Mouse (Mus musculus) limb, embryonic 15.5 days (tissue): Measurements from ENCODE around the gene Lpgat1. TPM values are rescaled to one million over a fixed set of nuclear protein-coding genes. Genes with fewer than 3 reads are reported as not detected.

Experiments
- ATAC-seq: fragments of 200-750 bp; cut with Nextera tagmentation; 2 replicates; pipeline ENCODE4 v1.8.0; 2017; ENCODE audit warnings: low read depth, moderate TSS enrichment; ENCODE audit not compliant: insufficient number of reproducible peaks, low FRiP score, low TSS enrichment
- H3K27ac ChIP-seq: fragments of 300-500 bp; sonication (generic); 2 replicates; pipeline ENCODE4 v1.5.1; 2015; ENCODE audit warnings: moderate library complexity, mild to moderate bottlenecking, inconsistent platforms
- H3K27me3 ChIP-seq: fragments of 300-500 bp; sonication (generic); 2 replicates; pipeline ENCODE4 v1.6.1; 2015; ENCODE audit warnings: inconsistent platforms
- H3K36me3 ChIP-seq: fragments of 300-500 bp; sonication (generic); 2 replicates; pipeline ENCODE4 v1.6.1; 2015; ENCODE audit warnings: inconsistent platforms
- H3K4me1 ChIP-seq: fragments of 300-500 bp; sonication (generic); 2 replicates; pipeline ENCODE4 v1.6.1; 2015; ENCODE audit warnings: inconsistent platforms
- H3K4me2 ChIP-seq: fragments of 300-500 bp; sonication (generic); 2 replicates; pipeline ENCODE4 v1.6.1; 2015; ENCODE audit warnings: mild to moderate bottlenecking, inconsistent platforms
- H3K4me3 ChIP-seq: fragments of 300-500 bp; sonication (generic); 2 replicates; pipeline ENCODE4 v1.5.1; 2015; ENCODE audit warnings: mild to moderate bottlenecking, inconsistent platforms
- H3K9ac ChIP-seq: fragments of 300-500 bp; sonication (generic); 2 replicates; pipeline ENCODE4 v1.6.1; 2015; ENCODE audit warnings: inconsistent platforms
- H3K9me3 ChIP-seq: fragments of 300-500 bp; sonication (generic); 2 replicates; pipeline ENCODE4 v1.6.1; 2016; ENCODE audit warnings: inconsistent platforms
- WGBS: fragments of 180-500 bp; shearing (Covaris S2); methylation state at CpG from one replicate; pipeline ENCODE4 v1.1.7; 2015; 5-methylcytosine and 5-hydroxymethylcytosine counted together
- polyA plus RNA-seq: library from polyadenylated mRNA; unstranded; fragments of >200 nt; fragmentation: Nextera tagmentation; extraction: Ambion mirVana; gene quantifications from 2 replicates; pipeline ENCODE4 v1.2.1, GENCODE M21; 2015

Gene Lpgat1
- polyA plus RNA-seq, 1 experiment from 2014 or later = 20.9 TPM

DNA sequence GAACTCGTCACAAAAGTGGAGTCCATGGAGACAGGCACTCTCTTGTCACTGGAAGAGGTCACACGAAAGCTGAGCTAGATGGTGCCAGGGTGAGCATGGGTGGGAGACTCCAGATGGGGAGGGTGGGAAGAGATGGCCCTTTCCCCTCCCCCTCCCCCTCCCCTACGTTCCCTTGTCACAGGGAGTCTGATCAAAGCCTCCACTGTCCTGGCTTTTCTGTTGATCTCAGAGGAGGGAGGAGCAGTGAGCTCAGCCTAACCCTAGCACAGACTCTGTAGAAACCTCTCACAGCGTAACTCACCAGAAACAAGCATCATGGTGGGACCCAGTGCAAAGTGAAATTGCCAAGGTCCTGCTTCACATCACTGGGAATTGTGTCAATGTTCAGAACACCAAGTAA, 69.7 kb downstream of the Lpgat1 start:
- H3K4me1 ChIP-seq = no peaks in the 10 kb centered on the region
- no peaks in the 10 kb centered on the region for H3K36me3 ChIP-seq
- H3K4me2 ChIP-seq = no peak overlapping the region
- no peak overlapping the region for H3K4me3 ChIP-seq
- no peak for ATAC-seq
- no peaks in the 10 kb centered on the region for H3K27me3 ChIP-seq
- no peak overlapping the region for H3K27ac ChIP-seq
- no peaks in the 10 kb centered on the region for H3K9me3 ChIP-seq
- no peak overlapping the region for H3K9ac ChIP-seq
- WGBS = 40% methylated on average over 4 of the region's 4 CpGs

GRCm38 (mm10) chr1:191792991-191793390, 75.4 kb downstream of the Lpgat1 start:
- H3K9me3 ChIP-seq = no peaks in the 10 kb centered on the region
- peaks cover 4% of the 10 kb centered on the region; the same call in 1 of the 2 replicates for H3K4me1 ChIP-seq
- no peak for ATAC-seq
- no peaks in the 10 kb centered on the region for H3K27me3 ChIP-seq
- 62% methylated on average over 8 of the region's 8 CpGs for WGBS
- no peak overlapping the region for H3K4me2 ChIP-seq
- H3K36me3 ChIP-seq = no peaks in the 10 kb centered on the region
- H3K4me3 ChIP-seq = no peak overlapping the region
- no peak overlapping the region for H3K9ac ChIP-seq
- no peak overlapping the region for H3K27ac ChIP-seq

- Histone ChIP-seq H3K4me2 (no peak overlapping the region), H3K9me3 (no peaks in the 10 kb centered on the region), H3K4me1 (peaks cover 4% of the 10 kb centered on the region; the same call in 1 of the 2 replicates), H3K36me3 (no peaks in the 10 kb centered on the region), H3K4me3 (no peak overlapping the region), H3K27ac (no peak overlapping the region), H3K27me3 (no peaks in the 10 kb centered on the region), H3K9ac (no peak overlapping the region)
- WGBS = 76% methylated on average over 7 of the region's 7 CpGs
- ATAC-seq = no peak
Measured at GRCm38 (mm10) chr1:191793888-191794532, 76.4 kb downstream of the Lpgat1 start.

DNA sequence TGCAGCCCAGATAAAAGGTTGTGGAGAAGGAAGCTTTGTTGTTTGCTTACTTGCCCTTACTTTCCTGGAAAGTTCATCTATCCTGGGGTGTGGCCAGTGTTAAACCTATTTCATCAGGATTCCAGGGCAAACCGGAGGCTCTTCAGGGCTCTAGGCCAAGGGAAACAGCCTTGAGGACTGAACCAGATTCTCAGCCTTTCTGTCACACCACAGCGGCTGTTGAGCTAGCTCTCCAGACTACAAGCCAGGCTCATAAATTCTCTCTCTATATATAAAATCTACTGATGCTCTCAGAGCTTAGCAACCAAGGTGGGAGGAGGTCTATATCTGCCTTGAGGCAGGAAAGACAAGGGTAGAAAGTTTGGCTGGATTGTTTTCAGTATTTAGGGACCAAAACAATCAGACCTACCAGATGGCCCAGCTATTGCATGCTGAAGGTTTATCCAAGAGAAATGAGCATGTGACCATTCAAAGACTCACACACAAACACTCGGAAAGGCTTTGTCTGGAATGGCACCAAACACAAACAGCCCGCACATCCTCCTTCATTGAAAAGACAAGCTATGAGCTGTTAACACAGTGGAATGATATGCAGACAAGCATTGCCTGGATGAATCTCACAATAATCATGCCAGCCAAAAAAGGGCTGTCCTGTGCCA, 78.7 kb downstream of the Lpgat1 start:
- Histone ChIP-seq H3K27me3 (no peaks in the 10 kb centered on the region), H3K9me3 (no peaks in the 10 kb centered on the region), H3K4me2 (no peak overlapping the region), H3K36me3 (no peaks in the 10 kb centered on the region), H3K4me1 (peaks cover 4% of the 10 kb centered on the region; the same call in 1 of the 2 replicates), H3K27ac (no peak overlapping the region), H3K9ac (no peak overlapping the region), H3K4me3 (no peak overlapping the region)
- 64% methylated on average over 4 of the region's 4 CpGs for WGBS
- no peak for ATAC-seq

- Histone ChIP-seq H3K36me3 (no peaks in the 10 kb centered on the region), H3K4me2 (no peak overlapping the region), H3K9me3 (no peaks in the 10 kb centered on the region), H3K4me3 (no peak overlapping the region), H3K27me3 (no peaks in the 10 kb centered on the region), H3K4me1 (peaks cover 7% of the 10 kb centered on the region; the same call in 1 of the 2 replicates), H3K27ac (peak overlapping the region; percentile 43; the same call in 1 of the 2 replicates), H3K9ac (no peak overlapping the region)
- no peak; the same call in 1 of the 2 replicates for ATAC-seq
- WGBS = 46% methylated on average over 9 of the region's 9 CpGs
Measured at GRCm38 (mm10) chr1:191802093-191802819, 84.6 kb downstream of the Lpgat1 start.

DNA sequence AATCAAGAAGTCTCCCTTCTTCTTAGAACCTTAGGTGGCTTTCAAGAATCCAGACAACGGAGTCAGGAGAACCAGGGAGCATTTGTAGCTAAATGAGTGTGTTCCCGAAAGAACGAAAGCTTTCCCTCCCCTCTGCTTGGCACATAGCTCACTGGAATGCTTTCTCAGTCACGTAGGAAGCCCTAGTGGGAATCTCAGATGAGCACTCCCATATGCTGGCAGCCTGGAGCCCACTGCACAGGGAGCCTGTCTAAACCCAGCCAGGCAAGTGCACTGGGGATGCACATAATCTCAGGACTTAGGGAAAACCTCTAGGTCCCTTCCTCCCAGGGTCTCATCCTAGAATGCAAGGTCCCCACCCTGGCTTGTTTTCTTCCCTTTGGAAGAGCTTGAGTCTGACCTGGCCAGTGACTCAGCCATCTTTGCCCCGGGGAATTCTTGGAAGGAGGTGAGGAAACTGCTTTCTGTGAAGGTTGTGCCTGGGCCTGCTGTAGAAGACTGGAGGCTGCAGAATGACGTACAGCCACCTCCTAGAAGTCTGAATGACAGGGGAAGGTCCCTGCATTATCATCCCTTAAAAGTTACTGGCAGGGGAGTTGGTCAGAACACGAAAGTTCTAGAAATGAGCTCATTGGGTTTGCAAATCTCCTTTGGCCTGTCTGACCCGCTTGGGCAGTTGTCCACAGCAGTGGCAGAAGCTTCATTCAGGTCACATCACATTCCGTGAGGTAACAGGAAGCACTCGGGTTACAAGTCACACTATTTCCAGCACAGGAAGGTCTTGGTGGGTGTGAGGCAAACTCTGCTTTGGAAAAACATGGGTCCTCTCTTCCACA, 85.4 kb downstream of the Lpgat1 start:
- Histone ChIP-seq H3K4me3 (no peak overlapping the region), H3K4me1 (peaks cover 7% of the 10 kb centered on the region; the same call in 1 of the 2 replicates), H3K9ac (no peak overlapping the region), H3K27me3 (no peaks in the 10 kb centered on the region), H3K27ac (peak overlapping the region; percentile 43; the same call in 1 of the 2 replicates), H3K36me3 (no peaks in the 10 kb centered on the region), H3K4me2 (no peak overlapping the region), H3K9me3 (no peaks in the 10 kb centered on the region)
- 51% methylated on average over 10 of the region's 10 CpGs for WGBS
- no peak for ATAC-seq

DNA sequence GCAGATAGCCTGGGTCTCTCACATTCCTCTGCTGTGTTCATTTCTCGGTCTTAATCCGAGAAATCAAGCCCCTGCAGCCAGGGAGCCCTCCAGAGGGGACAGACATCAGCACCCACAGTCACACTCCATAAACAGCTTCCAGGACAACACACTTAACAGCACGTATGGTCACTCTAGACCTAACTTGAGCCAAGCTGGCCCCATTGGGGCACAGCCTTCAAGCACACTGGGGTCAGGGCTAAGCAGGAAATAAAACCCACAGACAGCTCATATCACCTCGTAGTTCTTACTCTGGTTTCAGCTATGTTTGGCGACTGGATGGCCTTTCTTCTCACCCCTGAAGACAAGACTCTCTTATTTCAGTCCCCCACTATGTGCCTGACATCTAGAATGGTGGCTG, 87.1 kb downstream of the Lpgat1 start:
- no peak for ATAC-seq
- H3K4me1 ChIP-seq = peaks cover 14% of the 10 kb centered on the region
- no peaks in the 10 kb centered on the region for H3K36me3 ChIP-seq
- H3K4me3 ChIP-seq = no peak overlapping the region
- no peaks in the 10 kb centered on the region for H3K27me3 ChIP-seq
- H3K9me3 ChIP-seq = no peaks in the 10 kb centered on the region
- no peak overlapping the region for H3K27ac ChIP-seq
- no peak overlapping the region for H3K4me2 ChIP-seq
- WGBS = 43% methylated on average over 5 of the region's 5 CpGs
- no peak overlapping the region for H3K9ac ChIP-seq

DNA sequence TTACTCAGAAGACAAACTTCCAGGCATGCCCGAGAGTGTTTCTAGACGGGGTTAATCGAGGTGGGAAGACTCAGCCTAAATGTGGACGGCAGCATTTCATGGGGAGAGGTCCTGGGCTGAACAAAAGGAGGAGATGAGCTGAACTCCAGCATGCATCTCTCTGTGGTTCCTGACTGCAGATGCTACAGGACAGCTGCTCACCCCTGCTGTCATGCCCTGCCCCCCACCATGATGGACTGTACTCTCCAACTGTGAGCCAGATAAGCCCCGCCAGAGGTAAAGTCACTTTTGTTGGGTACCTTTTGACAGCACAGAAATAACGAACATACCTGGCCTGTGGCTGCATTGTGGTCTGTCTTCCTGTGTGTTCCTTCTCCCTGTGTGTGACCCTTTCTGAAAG, 88.2 kb downstream of the Lpgat1 start:
- ATAC-seq = no peak
- Histone ChIP-seq H3K4me1 (peaks cover 14% of the 10 kb centered on the region), H3K4me3 (no peak overlapping the region), H3K9ac (no peak overlapping the region), H3K4me2 (no peak overlapping the region), H3K36me3 (no peaks in the 10 kb centered on the region), H3K9me3 (no peaks in the 10 kb centered on the region), H3K27me3 (no peaks in the 10 kb centered on the region), H3K27ac (no peak overlapping the region)
- 82% methylated on average over 6 of the region's 6 CpGs for WGBS

DNA sequence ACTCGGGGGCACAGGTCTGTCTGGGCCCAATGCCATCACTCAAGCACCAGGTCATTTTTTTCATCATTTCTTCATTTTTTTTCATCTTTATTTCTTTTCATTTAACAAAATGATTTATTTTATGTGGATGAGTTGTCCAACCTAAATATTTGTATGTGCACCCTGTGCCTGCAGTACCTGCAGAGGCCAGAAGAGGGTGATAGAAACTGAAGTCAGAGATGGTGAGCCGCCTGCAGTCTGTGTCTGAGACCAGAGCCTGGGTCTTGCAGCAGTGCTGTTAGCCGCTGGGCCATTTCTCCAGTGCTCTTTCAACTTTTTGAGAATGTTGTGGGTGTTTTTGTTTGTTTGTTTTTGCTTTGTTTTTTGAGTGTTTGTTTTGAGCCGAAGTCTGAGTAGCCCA, 89.1 kb downstream of the Lpgat1 start:
- Histone ChIP-seq H3K9ac (no peak overlapping the region), H3K9me3 (no peaks in the 10 kb centered on the region), H3K4me1 (peaks cover 14% of the 10 kb centered on the region), H3K4me3 (no peak overlapping the region), H3K27ac (no peak overlapping the region), H3K36me3 (no peaks in the 10 kb centered on the region), H3K4me2 (no peak overlapping the region), H3K27me3 (no peaks in the 10 kb centered on the region)
- no peak for ATAC-seq
- WGBS = 95% methylated on average over 4 of the region's 4 CpGs

- H3K9ac ChIP-seq = no peak overlapping the region
- no peaks in the 10 kb centered on the region for H3K27me3 ChIP-seq
- no peak overlapping the region for H3K4me2 ChIP-seq
- no peaks in the 10 kb centered on the region for H3K36me3 ChIP-seq
- H3K4me3 ChIP-seq = no peak overlapping the region
- ATAC-seq = no peak
- no peaks in the 10 kb centered on the region for H3K9me3 ChIP-seq
- WGBS = 91% methylated on average over 7 of the region's 7 CpGs
- H3K4me1 ChIP-seq = peaks cover 8% of the 10 kb centered on the region
- no peak overlapping the region for H3K27ac ChIP-seq
Measured at GRCm38 (mm10) chr1:191807979-191808378, 90.3 kb downstream of the Lpgat1 start.

- 0 out of 2 replicates have a peak, but pooled peaks have one; percentile 27 for ATAC-seq
- Histone ChIP-seq H3K4me2 (no peak overlapping the region), H3K36me3 (no peaks in the 10 kb centered on the region), H3K9ac (no peak overlapping the region), H3K27me3 (no peaks in the 10 kb centered on the region), H3K4me1 (peaks cover 6% of the 10 kb centered on the region), H3K4me3 (no peak overlapping the region), H3K9me3 (no peaks in the 10 kb centered on the region), H3K27ac (no peak overlapping the region)
- 50% methylated on average over 12 of the region's 12 CpGs for WGBS
Measured at GRCm38 (mm10) chr1:191808688-191809223, 91.1 kb downstream of the Lpgat1 start.
